Mouse (Mus musculus) inflammation-experienced regulatory T-cells, adult 6 months (primary cell): ENCODE measurements around the gene Pld2. TPM values are rescaled to one million over a fixed set of nuclear protein-coding genes. Genes with fewer than 3 reads are reported as not detected.
"Not testable (repeated sequence)": the region's sequence is repeated elsewhere in the genome, so short reads cannot be mapped to it uniquely, and the experiment has no call there.

ENCODE experiments used
- ATAC-seq: one replicate; pipeline ENCODE4 v1.8.0; 2017
- polyA plus RNA-seq, 3 experiments: library from polyadenylated mRNA; unstranded; fragments of 100-300 nt; shearing (Covaris generic); gene quantifications; one replicate each; pipeline ENCODE4 v1.2.1; 2017

The Pld2 gene
- polyA plus RNA-seq, 3 experiments from 2014 or later: 1.8 to 2.1 (median 2.0) TPM

- ATAC-seq: no peak
These were observed 13.7 kb upstream of the Pld2 start for GRCm38 (mm10) chr11:70526211-70526610.

DNA sequence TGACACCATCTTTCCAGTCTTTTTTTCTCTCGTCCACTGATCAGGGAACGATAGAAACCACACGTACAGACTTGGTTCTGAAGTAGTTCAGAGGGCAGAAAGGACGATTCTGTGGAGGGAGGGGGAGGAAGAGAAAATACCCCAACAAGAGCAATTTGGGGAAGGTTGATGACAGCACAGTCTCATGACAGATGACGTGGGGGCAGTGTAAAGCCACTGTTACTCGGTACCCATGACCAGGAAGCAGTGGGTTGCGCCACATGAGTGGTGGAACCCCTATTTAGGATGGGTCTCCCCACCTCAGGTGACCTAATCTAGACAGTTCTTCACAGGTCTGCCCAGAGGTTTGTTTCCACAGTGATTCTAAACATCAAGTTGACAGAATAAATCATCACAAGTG lies 11.3 kb upstream of the Pld2 start:
- ATAC-seq: no peak

- not testable (repeated sequence) for ATAC-seq
These were observed 8.8 kb upstream of the Pld2 start for GRCm38 (mm10) chr11:70531065-70531464.

DNA sequence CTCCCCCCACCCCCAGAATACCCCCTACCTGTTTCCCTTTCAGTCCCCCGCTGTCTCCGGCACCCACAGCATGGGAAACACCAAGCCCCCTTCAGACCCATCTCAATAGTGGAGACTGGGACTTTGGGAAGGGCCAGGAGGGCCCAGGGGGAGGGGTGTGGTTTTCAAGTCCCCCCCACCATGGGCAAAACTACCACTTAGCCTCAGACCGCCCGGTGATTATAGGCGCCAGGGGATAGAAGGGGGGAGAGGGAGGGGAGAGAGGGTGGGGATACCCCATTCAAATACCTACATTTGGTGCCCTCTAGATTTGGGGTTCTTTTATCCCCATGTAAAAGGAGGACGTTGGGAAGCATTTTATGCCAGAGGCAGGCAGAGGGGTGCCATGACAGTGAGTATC lies 7.0 kb upstream of the Pld2 start, which contains the start of gene Gm40193:
Gm40193 (minus strand) TSS at position 101 of the 400 bp plus-strand sequence.
- ATAC-seq: no peak

GRCm38 (mm10) chr11:70539423-70539822 lies 441 bp upstream of the Pld2 start:
- ATAC-seq: no peak

DNA sequence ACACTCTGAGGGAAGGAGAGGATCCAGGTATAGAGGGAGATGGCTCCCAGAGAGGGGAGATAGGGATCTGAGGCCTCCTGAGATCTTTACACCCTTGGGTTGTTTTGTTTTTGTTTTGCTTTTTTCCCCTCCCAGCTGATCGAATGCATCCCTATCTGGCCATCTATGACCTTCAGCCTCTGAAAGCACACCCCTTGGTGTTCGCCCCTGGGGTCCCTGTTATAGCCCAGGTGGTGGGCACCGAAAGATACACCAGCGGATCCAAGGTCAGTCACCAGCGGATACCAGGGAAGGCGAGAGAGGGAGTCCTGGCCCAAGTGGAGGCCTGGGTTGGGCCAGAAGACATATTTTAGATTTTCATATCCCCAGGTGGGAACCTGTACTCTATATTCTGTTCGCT lies 1.1 kb downstream of the Pld2 start:
- no peak for ATAC-seq

DNA sequence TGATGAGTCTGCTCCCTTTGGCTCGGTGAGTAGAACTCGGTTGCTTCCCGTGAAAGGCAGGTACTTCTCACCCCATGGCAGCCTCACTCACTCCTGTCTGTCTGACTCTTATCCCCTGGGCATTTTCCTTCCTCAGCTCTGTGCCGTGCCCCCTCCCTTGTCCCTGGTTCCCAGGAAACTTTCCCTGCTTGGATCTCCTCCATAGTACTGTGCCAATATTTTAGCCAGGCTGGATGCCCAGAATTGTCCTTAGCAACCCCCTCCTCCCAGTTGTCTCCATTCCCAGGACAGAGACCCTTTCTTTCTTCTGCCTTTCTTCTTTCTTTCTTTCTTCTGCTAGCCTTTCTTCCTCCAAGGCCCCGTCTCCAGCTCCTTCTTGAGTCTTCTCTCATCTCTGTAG lies 1.6 kb downstream of the Pld2 start:
- ATAC-seq: no peak

DNA sequence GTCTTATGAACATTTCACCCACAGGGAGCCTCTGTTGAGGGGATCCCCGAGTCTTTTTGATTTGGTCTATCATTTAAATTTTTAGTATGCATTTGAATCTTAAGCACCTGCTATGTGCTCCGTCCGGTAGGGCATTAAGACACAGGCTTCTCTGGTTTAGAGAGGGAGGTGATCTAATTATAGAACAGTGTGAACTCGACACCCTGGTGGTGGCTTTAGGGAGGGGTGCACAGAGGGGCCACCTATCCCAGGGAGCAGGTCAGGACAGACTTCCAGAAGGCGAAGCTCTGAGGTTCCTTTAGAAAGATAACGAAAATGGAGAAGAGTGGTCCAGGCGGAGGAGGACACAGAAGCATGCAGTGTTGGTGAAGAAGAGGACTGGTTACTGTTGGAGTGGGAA lies 4.6 kb downstream of the Pld2 start:
- no peak for ATAC-seq

DNA sequence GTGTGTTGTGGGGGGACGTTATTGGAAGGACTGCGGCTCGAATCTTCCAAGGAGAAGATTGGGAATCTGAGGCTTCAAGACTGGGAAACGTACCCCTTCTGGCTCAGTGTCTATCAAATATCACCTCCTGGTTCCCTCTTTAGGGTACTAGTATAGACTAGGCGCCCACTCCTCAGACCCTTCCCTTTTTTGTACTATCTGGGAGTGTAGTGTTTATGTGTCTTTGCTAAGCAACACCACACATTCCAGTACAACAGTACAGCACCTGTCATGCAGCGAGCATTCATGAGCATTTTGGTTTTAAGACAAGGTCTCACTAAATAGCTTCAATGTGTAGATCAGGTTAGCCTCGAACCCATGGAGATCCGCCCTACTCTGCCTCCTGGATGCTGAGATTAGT lies 11.7 kb downstream of the Pld2 start:
- no peak for ATAC-seq

- no peak for ATAC-seq
These were observed 14.1 kb downstream of the Pld2 start for GRCm38 (mm10) chr11:70553940-70554339.

DNA sequence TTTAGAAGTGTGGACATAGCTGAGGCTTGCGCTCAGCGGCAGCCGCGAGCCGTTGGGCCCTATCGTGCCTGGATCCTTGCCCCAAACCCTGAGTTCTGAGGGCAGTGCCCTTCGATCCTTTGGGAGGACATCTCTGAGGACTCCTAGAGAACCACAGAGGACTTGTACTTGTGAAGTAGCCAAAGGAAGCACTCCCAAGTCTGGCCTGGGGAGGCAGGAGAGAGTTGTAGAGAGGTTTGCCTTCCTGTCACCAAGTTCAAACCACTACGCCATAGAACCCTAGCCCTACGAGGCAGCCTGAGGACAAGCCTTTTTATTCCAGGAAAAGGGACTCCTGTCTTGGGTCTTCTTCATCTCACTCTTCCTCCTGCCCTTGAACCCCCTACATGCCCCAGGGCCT lies 17.7 kb downstream of the Pld2 start:
- no peak for ATAC-seq

DNA sequence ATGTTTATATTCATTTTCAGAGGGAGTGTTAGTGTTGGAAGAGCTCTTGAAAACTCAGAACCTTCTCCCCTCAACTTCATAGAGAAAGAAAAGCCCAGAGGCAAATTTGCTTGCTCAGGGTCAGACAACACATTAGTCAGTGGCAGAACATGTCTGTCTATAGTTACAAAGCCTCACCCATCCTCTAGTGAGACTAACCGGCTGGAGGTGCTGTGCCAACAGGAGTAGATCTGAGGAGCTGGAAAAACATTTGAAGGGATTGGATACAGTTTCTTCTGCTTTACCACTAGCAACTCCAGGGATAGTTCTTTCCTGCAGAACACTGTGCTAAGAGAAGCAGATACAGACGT lies 22.0 kb downstream of the Pld2 start:
- no peak for ATAC-seq

DNA sequence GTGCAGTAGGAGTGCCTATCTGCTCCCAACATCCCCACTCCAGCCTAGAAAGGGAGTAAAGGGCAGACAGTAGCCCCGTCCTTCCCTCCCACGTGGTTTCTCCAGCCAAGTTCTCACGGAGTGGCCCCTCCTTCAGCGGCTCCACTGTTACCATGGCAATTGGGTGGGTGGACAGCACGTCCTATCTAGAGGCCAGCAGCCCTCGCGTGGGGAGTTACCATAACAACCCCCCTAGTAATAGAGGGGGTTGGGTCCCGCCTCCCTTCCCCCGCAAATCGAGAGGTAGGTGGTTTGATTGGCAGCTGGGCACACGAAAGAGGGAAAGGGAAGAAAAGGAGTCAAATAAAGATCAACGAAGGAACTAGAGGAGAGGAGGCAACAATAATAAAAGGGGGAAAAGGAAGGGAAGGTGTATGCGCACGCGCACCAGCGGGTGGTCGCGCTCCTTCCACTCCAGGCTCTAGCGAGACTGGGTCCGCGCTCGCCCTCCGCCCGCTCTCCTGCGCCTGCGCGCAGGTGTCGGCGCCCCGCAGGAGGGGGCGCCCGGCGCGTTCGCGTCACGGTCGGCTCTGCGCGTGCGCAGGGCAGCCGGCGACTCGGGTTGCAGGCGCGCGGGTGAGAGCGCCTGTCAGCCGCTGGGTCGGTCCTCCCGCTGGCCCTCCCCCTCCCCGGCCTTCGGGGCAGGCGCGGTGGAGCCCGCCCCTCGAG lies 22.6 kb downstream of the Pld2 start, which contains the start of gene Mink1:
Mink1 (plus strand) TSS at position 595 of the 708 bp plus-strand sequence.
- peak; percentile 66 for ATAC-seq

DNA sequence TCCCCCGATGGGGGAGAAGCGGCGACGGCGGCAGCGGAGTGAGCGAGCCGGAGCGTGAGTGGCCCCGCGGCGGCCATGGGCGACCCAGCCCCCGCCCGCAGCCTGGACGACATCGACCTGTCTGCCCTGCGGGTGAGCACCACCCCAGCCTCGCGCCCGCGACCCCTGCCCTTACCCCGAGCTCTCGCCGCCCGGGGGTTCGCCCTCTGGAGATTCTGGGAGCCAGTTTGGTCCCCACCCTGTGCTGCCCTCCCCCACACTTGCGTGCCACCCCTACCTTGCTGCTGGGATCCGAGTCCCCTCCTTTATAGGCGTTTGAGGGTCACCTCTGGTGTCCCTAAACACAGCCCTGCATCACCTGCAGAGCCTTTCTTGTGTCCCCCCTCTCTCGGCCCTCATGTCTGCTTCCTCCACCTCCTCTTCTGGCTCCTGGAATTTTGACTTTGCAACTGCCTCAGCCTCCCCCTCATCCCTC lies 23.2 kb downstream of the Pld2 start:
- no peak for ATAC-seq

- ATAC-seq: peak; percentile 54
These were observed 23.8 kb downstream of the Pld2 start for GRCm38 (mm10) chr11:70563470-70564275.

DNA sequence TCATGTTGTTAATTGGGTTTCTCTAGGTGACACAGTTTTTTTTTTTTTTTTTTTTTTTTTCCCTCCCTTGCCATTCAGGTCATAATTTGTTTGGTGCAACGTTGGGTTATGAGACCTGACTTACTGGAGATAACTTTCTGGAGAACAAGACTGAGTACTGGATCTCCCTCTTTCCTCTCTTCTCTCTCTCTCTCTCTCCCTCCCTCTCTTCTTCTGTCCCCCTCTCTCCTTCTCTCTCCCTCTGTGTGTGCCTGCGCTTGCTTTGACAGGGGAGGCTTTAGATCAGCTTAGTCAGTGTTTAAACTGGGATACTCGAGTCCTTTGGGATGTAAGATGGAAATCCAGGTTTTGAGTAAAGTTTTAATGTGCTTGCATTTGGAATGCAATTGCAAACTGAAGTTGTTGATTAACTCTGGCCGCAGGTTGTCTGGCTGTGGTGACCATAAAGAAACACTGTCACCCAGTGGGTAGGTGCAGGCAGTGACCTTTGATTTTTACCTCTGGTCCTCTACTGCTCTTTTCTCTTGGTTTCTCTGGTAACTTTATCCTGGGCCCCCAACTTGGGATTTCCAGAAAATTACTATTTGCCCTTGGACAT lies 24.5 kb downstream of the Pld2 start:
- ATAC-seq: no peak

- ATAC-seq: no peak
These were observed 26.7 kb downstream of the Pld2 start for GRCm38 (mm10) chr11:70566586-70566985.

- ATAC-seq: not testable (repeated sequence)
These were observed 30.8 kb downstream of the Pld2 start for GRCm38 (mm10) chr11:70570614-70571013.

DNA sequence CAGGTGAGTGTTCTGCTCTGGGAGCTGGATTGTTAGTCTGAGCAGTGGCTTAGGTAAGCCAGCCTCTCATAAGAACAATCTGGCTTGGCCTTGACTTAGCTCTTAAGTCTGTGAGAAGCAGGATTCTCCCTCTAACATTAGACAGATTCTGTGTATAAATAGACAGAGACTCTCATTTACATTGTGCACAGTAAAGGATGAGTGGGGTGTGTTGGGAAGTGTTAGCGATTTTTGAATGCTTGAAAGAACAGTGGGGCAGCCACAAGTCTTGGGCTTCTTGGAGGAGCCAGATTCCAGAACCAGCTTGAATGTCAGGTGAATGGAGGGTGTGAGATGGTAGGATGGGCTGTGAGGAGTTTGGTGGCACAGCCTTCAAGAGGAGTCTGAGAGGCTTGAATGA lies 31.8 kb downstream of the Pld2 start:
- no peak for ATAC-seq

DNA sequence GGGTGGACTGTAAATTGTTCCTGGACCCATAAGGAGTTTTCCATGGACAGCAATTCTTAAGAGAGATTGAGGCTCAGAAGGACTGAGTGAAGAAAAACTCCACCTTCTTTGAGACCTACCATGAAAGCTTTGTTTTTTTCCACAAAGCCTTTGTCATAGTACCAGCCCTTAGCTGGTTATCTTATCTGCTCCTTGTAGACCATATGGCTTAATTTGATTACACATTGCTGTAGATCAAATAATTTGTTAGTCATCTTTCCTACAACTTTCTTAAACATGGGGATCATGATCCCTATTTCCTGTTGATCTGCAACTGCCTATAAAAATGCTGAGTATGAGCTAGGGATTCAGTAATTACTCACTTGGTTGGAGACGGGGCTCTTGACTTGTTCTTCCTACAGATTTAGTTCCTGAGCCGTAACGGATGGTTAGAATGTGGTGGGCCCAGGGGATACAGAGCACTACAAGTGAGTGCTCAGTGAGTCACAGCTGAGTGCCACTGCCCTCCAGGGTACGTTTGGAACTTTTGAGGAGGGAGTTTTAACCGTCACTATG lies 32.6 kb downstream of the Pld2 start:
- ATAC-seq: no peak

GRCm38 (mm10) chr11:70573872-70574271 lies 34.0 kb downstream of the Pld2 start:
- no peak for ATAC-seq

GRCm38 (mm10) chr11:70577201-70577600 lies 37.3 kb downstream of the Pld2 start:
- no peak for ATAC-seq

DNA sequence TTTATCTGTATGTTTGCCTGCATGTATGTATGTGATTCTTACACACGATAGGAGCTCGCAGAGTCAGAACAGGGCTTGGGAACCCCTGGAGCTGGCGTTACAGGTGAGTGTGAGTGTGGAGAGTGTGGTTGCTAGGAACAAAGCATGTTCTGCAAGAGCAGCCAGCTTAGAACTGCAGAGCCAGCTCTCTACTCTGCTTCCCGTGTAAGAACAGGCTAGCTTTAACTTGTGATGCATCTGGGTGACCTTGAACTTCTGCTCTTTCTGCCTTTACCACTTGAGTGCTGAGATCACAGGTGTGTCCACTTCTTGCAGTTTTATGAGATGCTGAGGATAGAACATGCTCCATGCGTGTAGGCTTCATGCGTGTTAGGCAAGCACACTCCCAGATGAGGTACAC lies 39.1 kb downstream of the Pld2 start:
- ATAC-seq: no peak
